Mouse (Mus musculus): ENCODE results near the gene Gal3st4. TPM values are rescaled to one million over a fixed set of nuclear protein-coding genes. Genes with fewer than 3 reads are reported as not detected.

Gal3st4 gene
- not detected for polyA plus RNA-seq (2014; fragmentation: Illumina TruSeq; extraction: RNeasy Lipid Tissue Mini Kit (QIAGEN cat#74804); ENCODE audit: low replicate concordance)

GRCm38 (mm10) chr5:138272409-138272923 lies at the start of gene Gal3st4:
TSS of gene Gal3st4 (minus strand) at chr5:138272840.

GRCm38 (mm10) chr5:138279585-138280424 lies 7.2 kb upstream of the Gal3st4 start, which contains the start of the genes Gm43720, Gpc2 and Stag3:
TSS of gene Gm43720 (minus strand) at chr5:138279958.
TSS of gene Gpc2 (minus strand) at chr5:138280005.
TSS of gene Stag3 (plus strand) at chr5:138280240.

GRCm38 (mm10) chr5:138263260-138264206 lies 9.1 kb downstream of the Gal3st4 start, which contains the start of gene BC037034:
TSS of gene BC037034 (minus strand) at chr5:138264033.

GRCm38 (mm10) chr5:138255353-138256093 lies 17.1 kb downstream of the Gal3st4 start, which contains the start of gene Lamtor4:
TSS of gene Lamtor4 (plus strand) at chr5:138255482.

GRCm38 (mm10) chr5:138225700-138226099 lies 46.9 kb downstream of the Gal3st4 start, which contains the start of gene Nxpe5:
TSS of gene Nxpe5 (plus strand) at chr5:138225898.

Other genes starting within 250 kb of the Gal3st4 start
- gene Smok3c, start 219.6 kb downstream of the Gal3st4 start, polyA plus RNA-seq (2014; fragmentation: Illumina TruSeq; extraction: RNeasy Lipid Tissue Mini Kit (QIAGEN cat#74804); ENCODE audit: low replicate concordance), result not detected
- gene Zkscan1, start 187.8 kb downstream of the Gal3st4 start, polyA plus RNA-seq (2014; fragmentation: Illumina TruSeq; extraction: RNeasy Lipid Tissue Mini Kit (QIAGEN cat#74804); ENCODE audit: low replicate concordance), result 27.6 TPM
- gene Zscan21, start 155.9 kb downstream of the Gal3st4 start, polyA plus RNA-seq (2014; fragmentation: Illumina TruSeq; extraction: RNeasy Lipid Tissue Mini Kit (QIAGEN cat#74804); ENCODE audit: low replicate concordance), result 7.8 TPM
- 8.9 TPM for gene Zfp113, start 117.1 kb downstream of the Gal3st4 start, polyA plus RNA-seq (2014; fragmentation: Illumina TruSeq; extraction: RNeasy Lipid Tissue Mini Kit (QIAGEN cat#74804); ENCODE audit: low replicate concordance)
- 35.3 TPM for gene Cops6, start 111.8 kb downstream of the Gal3st4 start, polyA plus RNA-seq (2014; fragmentation: Illumina TruSeq; extraction: RNeasy Lipid Tissue Mini Kit (QIAGEN cat#74804); ENCODE audit: low replicate concordance)
- 4.4 TPM for gene Ap4m1, start 100.8 kb downstream of the Gal3st4 start, polyA plus RNA-seq (2014; fragmentation: Illumina TruSeq; extraction: RNeasy Lipid Tissue Mini Kit (QIAGEN cat#74804); ENCODE audit: low replicate concordance)
- 7.4 TPM for gene Mcm7, start 100.4 kb downstream of the Gal3st4 start, polyA plus RNA-seq (2014; fragmentation: Illumina TruSeq; extraction: RNeasy Lipid Tissue Mini Kit (QIAGEN cat#74804); ENCODE audit: low replicate concordance)
- gene Taf6, start 85.4 kb downstream of the Gal3st4 start, polyA plus RNA-seq (2014; fragmentation: Illumina TruSeq; extraction: RNeasy Lipid Tissue Mini Kit (QIAGEN cat#74804); ENCODE audit: low replicate concordance), result 2.5 TPM
- gene Cnpy4, start 85.4 kb downstream of the Gal3st4 start, polyA plus RNA-seq (2014; fragmentation: Illumina TruSeq; extraction: RNeasy Lipid Tissue Mini Kit (QIAGEN cat#74804); ENCODE audit: low replicate concordance), result 6.1 TPM
- gene Mblac1, start 78.5 kb downstream of the Gal3st4 start, polyA plus RNA-seq (2014; fragmentation: Illumina TruSeq; extraction: RNeasy Lipid Tissue Mini Kit (QIAGEN cat#74804); ENCODE audit: low replicate concordance), result 0.33 TPM
- gene Nxpe5, start 46.9 kb downstream of the Gal3st4 start, polyA plus RNA-seq (2014; fragmentation: Illumina TruSeq; extraction: RNeasy Lipid Tissue Mini Kit (QIAGEN cat#74804); ENCODE audit: low replicate concordance), result 0.30 TPM
- 0.71 TPM for gene Lamtor4, start 17.4 kb downstream of the Gal3st4 start, polyA plus RNA-seq (2014; fragmentation: Illumina TruSeq; extraction: RNeasy Lipid Tissue Mini Kit (QIAGEN cat#74804); ENCODE audit: low replicate concordance)
- 1.8 TPM for gene BC037034, start 8.8 kb downstream of the Gal3st4 start, polyA plus RNA-seq (2014; fragmentation: Illumina TruSeq; extraction: RNeasy Lipid Tissue Mini Kit (QIAGEN cat#74804); ENCODE audit: low replicate concordance)
- gene Gm43720, start 7.1 kb upstream of the Gal3st4 start, polyA plus RNA-seq (2014; fragmentation: Illumina TruSeq; extraction: RNeasy Lipid Tissue Mini Kit (QIAGEN cat#74804); ENCODE audit: low replicate concordance), result not detected
- gene Gpc2, start 7.2 kb upstream of the Gal3st4 start, polyA plus RNA-seq (2014; fragmentation: Illumina TruSeq; extraction: RNeasy Lipid Tissue Mini Kit (QIAGEN cat#74804); ENCODE audit: low replicate concordance), result 0.67 TPM
- gene Stag3, start 7.4 kb upstream of the Gal3st4 start, polyA plus RNA-seq (2014; fragmentation: Illumina TruSeq; extraction: RNeasy Lipid Tissue Mini Kit (QIAGEN cat#74804); ENCODE audit: low replicate concordance), result 0.48 TPM
- 1.3 TPM for gene Pvrig, start 69.1 kb upstream of the Gal3st4 start, polyA plus RNA-seq (2014; fragmentation: Illumina TruSeq; extraction: RNeasy Lipid Tissue Mini Kit (QIAGEN cat#74804); ENCODE audit: low replicate concordance)
- gene Zfp157, start 168.6 kb upstream of the Gal3st4 start, polyA plus RNA-seq (2014; fragmentation: Illumina TruSeq; extraction: RNeasy Lipid Tissue Mini Kit (QIAGEN cat#74804); ENCODE audit: low replicate concordance), result 18.0 TPM